Mouse (Mus musculus) ES-CJ7 (cell line): ENCODE data around the gene Klc3.

Source experiments
- DNase-seq: peaks from one replicate; pipeline ENCODE4 v3.0.0; 2011; ENCODE audit warnings: low read depth, low spot score

Gene Klc3

GRCm38 (mm10) chr7:19403731-19404296 is at the start of gene Klc3:
Klc3 (minus strand) TSS chr7:19404104.
- DNase-seq = peak; percentile 84

GRCm38 (mm10) chr7:19449165-19449564 is 45.3 kb upstream of the Klc3 start:
- no peak for DNase-seq

- DNase-seq = no peak
Observed at GRCm38 (mm10) chr7:19447689-19448088, 43.8 kb upstream of the Klc3 start.

GRCm38 (mm10) chr7:19444801-19445200 is 40.9 kb upstream of the Klc3 start:
- DNase-seq = no peak

DNA sequence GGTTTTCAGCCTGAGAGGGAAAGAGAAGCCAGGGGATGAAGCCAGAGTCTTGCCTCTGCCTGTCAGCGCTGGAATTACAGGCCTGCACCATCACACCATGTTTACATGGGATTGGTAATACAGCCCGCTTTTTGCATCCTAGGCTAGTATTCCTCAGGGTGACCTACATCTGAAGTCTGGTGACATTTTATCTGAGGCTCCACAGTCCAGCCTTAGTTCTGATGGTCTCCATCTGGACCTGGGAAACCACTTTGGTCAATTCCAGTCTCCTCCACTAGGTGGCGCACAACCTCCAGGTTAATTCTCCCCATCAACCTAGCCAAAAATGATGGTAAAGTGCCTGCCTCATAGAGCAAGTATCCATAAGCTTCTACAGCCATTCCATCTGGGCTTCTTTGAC is 39.4 kb upstream of the Klc3 start:
- DNase-seq = peak; percentile 63

DNA sequence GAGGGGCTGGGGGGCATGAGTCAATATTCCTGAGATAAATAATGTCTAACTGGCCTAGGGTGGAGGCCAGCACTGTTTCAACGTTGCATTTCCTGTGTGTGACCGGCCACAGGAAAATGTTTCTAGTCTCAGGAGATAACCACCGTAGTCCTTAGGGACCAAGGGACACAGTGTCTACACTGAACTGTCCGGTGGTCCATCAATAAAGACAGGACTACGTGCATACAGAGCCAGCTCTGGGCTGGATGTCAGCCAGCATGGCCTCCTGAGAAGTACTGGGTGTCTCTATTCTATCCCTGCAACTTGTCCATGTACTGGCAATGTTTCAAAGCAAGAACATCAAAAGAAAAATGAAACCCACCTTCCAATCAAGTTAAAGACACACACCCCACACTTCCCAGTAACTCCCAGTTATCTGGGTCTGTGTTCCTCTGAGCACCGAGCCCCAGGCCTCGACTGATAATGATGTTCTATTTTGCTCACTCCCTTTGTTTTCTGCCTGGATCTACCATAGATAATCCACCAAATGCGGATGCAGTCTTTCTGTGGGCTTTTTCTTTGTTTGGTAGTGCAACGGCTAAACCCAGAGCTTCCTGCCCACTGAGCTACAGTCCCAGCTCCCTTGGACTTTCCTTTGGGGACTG is 37.7 kb upstream of the Klc3 start:
- DNase-seq = no peak

- DNase-seq = no peak
Observed at GRCm38 (mm10) chr7:19437048-19437447, 33.1 kb upstream of the Klc3 start.

DNA sequence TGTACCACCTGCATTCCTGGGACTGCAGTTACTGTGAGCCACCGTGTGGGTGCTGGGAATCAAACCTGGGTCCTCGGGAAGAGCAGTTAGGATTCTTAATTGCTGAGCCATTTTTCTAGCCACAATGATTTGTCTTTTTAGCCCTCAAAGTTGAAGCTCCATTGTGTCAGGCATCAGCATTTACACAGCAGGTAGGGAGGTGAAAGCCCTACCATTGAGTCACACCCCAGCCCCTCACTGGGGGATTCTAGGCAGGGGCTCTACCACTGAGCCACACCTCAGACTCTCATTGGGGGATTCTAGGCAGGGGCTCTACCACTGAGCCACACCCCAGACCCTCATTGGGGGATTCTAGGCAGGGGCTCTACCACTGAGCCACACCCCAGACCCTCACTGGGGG is 32.4 kb upstream of the Klc3 start:
- peak; percentile 68 for DNase-seq

GRCm38 (mm10) chr7:19432475-19432874 is 28.6 kb upstream of the Klc3 start:
- DNase-seq = peak; percentile 56

GRCm38 (mm10) chr7:19430402-19430801 is 26.5 kb upstream of the Klc3 start:
- DNase-seq = no peak

DNA sequence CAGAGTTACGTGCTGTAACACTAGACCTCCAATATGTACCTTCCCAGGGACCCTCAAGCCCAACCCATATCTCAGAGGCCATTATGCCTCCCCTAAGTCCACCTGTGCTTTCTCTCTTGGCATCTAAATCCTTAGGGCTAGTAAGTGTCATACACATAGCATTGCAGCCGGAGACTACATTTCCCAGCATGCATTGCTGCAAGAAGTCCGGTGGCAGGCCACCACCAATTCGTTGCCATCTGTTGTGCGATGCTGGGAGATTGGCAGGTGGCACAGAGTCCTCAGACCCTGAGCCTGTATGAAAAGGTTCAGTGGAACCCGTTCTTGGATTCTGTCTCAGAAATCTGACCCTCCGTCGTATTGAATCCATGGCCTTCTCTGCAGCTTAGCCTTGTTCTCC is 25.8 kb upstream of the Klc3 start:
- DNase-seq = peak; percentile 58

- DNase-seq = no peak
Observed at GRCm38 (mm10) chr7:19427999-19428650, 24.2 kb upstream of the Klc3 start.

DNA sequence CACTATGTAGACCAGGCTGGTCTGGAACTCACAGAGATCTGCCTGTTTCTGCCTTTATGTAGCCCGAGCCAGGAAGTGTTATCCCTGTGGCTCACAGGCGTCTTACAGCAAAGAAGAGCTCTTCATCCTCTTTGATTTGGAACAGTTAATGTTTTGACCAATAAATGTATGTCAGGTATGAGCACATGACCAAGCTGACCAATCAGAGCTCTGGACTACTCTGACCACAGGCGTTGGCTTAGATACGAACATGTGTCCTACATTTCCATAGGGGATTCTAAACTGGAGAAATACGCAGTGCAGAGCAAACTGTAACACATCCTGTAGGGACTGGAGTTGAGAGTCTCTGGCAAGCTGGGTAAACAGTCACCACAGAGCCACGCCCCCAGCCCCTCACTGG is 23.0 kb upstream of the Klc3 start:
- DNase-seq = peak; percentile 58

DNA sequence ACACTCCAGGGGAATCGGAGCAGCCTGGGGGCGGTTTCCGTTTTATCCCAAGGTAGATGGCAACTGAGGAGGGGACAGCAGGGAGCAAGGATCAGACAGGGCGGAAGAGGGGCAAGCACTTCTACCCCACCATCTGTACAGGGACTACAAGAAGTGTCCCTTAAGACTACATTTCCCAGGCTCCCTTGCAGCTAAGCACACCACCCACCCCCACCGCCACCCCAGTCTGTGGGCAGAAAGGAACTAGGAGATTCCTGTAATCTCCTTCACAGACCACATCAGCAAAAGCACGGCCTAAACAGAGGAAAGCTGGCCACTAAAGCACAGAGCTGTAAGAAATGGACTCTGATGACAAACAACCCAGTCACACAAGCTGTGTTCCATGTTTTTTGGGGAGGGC is 22.4 kb upstream of the Klc3 start:
- DNase-seq = no peak

GRCm38 (mm10) chr7:19424051-19424450 is 20.1 kb upstream of the Klc3 start:
- DNase-seq = no peak

GRCm38 (mm10) chr7:19423083-19423482 is 19.2 kb upstream of the Klc3 start:
- no peak for DNase-seq

DNA sequence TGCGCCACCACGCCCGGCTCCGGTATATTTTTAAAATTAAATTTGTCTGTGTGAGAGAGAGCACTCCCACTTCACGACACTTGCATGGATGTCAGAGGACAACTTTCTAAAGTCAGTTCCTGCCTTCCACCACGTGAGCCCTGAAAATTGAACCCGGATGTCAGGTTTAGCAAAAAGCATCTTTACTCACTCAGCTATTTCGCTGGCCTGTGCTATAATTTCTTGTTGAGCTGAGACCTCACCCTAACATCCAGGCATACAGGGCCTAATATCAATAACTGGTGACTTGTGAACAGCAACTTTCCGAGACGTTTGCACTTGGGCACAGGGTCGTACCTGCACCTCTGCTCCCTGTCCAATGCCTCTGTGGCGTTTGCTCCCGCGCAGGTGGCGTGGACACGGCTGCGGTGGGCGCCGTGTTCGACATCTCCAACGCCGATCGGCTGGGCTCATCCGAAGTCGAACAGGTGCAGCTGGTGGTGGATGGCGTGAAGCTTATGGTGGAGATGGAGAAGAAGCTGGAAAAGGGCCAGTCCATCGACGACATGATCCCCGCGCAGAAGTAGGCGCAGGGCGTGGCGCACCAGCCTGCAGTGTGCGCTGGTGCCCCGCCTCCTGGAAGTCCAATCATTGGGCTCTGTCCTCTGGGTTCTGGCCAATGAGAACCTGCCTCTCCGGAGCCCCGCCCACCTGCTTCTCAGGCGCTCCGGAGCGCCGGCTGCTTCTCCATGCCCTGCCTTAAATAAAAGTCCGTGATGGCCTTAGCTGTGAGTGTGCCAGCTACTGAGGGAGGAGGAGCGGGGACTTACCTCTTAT is 17.1 kb upstream of the Klc3 start:
- peak; percentile 89 for DNase-seq

DNA sequence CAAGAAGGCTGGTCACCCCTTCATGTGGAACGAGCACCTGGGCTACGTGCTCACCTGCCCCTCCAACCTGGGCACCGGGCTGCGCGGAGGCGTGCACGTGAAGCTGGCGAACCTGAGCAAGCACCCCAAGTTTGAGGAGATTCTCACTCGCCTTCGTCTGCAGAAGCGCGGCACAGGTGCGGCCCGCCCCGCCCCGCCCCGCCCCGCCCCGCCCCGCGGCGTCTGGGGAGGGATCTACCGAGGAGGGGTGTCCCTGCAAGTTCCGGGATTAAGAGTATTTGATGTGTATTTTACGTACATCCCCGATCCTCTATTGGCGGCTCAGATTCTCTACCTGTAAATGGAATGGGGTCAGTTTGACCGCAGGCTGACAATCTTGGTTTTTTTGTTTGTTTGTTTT is 16.2 kb upstream of the Klc3 start:
- no peak for DNase-seq

DNA sequence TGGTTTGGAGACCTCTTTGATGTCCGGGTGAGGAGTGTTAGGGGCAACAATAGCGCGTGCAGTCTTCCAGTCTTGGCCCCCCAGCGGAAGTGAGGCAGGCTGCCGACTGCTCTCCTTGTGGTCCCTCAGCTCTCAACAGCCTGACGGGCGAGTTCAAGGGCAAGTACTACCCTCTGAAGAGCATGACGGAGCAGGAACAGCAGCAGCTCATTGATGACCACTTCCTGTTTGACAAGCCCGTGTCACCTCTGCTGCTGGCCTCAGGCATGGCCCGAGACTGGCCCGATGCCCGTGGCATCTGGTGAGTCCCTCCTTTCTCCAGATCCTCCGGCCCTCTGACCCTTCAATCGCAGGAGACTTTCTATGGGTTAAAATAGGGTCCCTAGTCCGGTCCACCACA is 12.7 kb upstream of the Klc3 start:
- DNase-seq = no peak

- peak; percentile 47 for DNase-seq
Observed at GRCm38 (mm10) chr7:19413525-19413924, 9.6 kb upstream of the Klc3 start.

- no peak for DNase-seq
Observed at GRCm38 (mm10) chr7:19411783-19412182, 7.9 kb upstream of the Klc3 start.

- no peak for DNase-seq
Observed at GRCm38 (mm10) chr7:19410766-19411344, 7.0 kb upstream of the Klc3 start.
